Mouse (Mus musculus) cerebellum, adult 9-10 months (tissue): ENCODE data around the gene Olfr646.

ENCODE experiments used
- DNase-seq: peaks from one replicate; pipeline ENCODE4 v3.0.0; 2022

Gene Olfr646

GRCm38 (mm10) chr7:104104757-104104972 is at the start of gene Olfr646:
Olfr646 (plus strand) TSS chr7:104104873.
- no peak for DNase-seq

- DNase-seq: no peak
Measured at GRCm38 (mm10) chr7:104059215-104059614, 45.5 kb upstream of the Olfr646 start.

- no peak for DNase-seq
Measured at GRCm38 (mm10) chr7:104061345-104061744, 43.3 kb upstream of the Olfr646 start, which contains the start of gene 4930516K23Rik. 4930516K23Rik (minus strand) TSS chr7:104061445.

- no peak for DNase-seq
Measured at GRCm38 (mm10) chr7:104071769-104072168, 32.9 kb upstream of the Olfr646 start, which contains the start of gene Olfr644. Olfr644 (minus strand) TSS chr7:104071869.

GRCm38 (mm10) chr7:104085365-104085764 is 19.3 kb upstream of the Olfr646 start, which contains the start of gene Olfr645:
Olfr645 (minus strand) TSS chr7:104085465.
- DNase-seq: no peak

GRCm38 (mm10) chr7:104103913-104104756 is 538 bp upstream of the Olfr646 start:
- no peak for DNase-seq

GRCm38 (mm10) chr7:104129726-104130125 is 25.1 kb downstream of the Olfr646 start, which contains the start of gene Ubqln5:
Ubqln5 (minus strand) TSS chr7:104129826.
- DNase-seq: no peak

- DNase-seq: no peak
Measured at GRCm38 (mm10) chr7:104137305-104137704, 32.6 kb downstream of the Olfr646 start, which contains the start of gene Olfr643. Olfr643 (minus strand) TSS chr7:104137405.

GRCm38 (mm10) chr7:104143179-104143578 is 38.5 kb downstream of the Olfr646 start, which contains the start of gene Ubqln3:
Ubqln3 (minus strand) TSS chr7:104143279.
- DNase-seq: no peak

GRCm38 (mm10) chr7:104150456-104150855 is 45.8 kb downstream of the Olfr646 start, which contains the start of gene Ubqlnl:
Ubqlnl (minus strand) TSS chr7:104150556.
- no peak for DNase-seq
